Mouse (Mus musculus) midbrain, embryonic 14.5 days (tissue): ENCODE results near the gene Cep290. TPM values are rescaled to one million over a fixed set of nuclear protein-coding genes. Genes with fewer than 3 reads are reported as not detected.

Experiments
- ATAC-seq: fragments of 200-750 bp; cut with Nextera tagmentation; 2 replicates; pipeline ENCODE4 v1.8.0; 2017; ENCODE audit warnings: moderate number of reproducible peaks, moderate library complexity; ENCODE audit not compliant: low FRiP score, low TSS enrichment
- DNase-seq: peaks from one replicate; pipeline ENCODE4 v3.0.0-alpha.2; 2015
- H3K27ac ChIP-seq: fragments of 300-500 bp; sonication (generic); replicated peaks from 2 replicates; pipeline ENCODE4 v1.5.1; 2014; ENCODE audit warnings: mild to moderate bottlenecking, low read depth, low read length, moderate library complexity
- H3K27me3 ChIP-seq: fragments of 300-500 bp; sonication (generic); 2 replicates; pipeline ENCODE4 v1.6.1; 2014; ENCODE audit warnings: low read length, control low read depth, mixed read lengths; ENCODE audit not compliant: control insufficient read depth, insufficient read depth
- H3K36me3 ChIP-seq: fragments of 300-500 bp; sonication (generic); 2 replicates; pipeline ENCODE4 v1.6.1; 2014; ENCODE audit warnings: low read length, control low read depth; ENCODE audit not compliant: control insufficient read depth, insufficient read depth
- H3K4me1 ChIP-seq: fragments of 300-500 bp; sonication (generic); 2 replicates; pipeline ENCODE4 v1.6.1; 2014; ENCODE audit warnings: mild to moderate bottlenecking, antibody characterized with exemption, low read length, control low read depth; ENCODE audit not compliant: control insufficient read depth, insufficient read depth
- H3K4me2 ChIP-seq: fragments of 300-500 bp; sonication (generic); 2 replicates; pipeline ENCODE4 v1.6.1; 2014; ENCODE audit warnings: mild to moderate bottlenecking, low read length, moderate library complexity
- H3K4me3 ChIP-seq: fragments of 300-500 bp; sonication (generic); replicated peaks from 2 replicates; pipeline ENCODE4 v1.5.1; 2014; ENCODE audit warnings: low read depth, low read length
- H3K9ac ChIP-seq: fragments of 300-500 bp; sonication (generic); replicated peaks from 2 replicates; pipeline ENCODE4 v1.6.1; 2014; ENCODE audit warnings: mild to moderate bottlenecking, low read length, moderate library complexity
- H3K9me3 ChIP-seq: fragments of 300-500 bp; sonication (generic); 2 replicates; pipeline ENCODE4 v1.6.1; 2016; ENCODE audit warnings: low read length, control low read depth, mixed read lengths; ENCODE audit not compliant: control insufficient read depth
- WGBS: fragments of 180-500 bp; shearing (Covaris S2); extraction: QIAGEN DNeasy Blood & Tissue Kit; methylation state at CpG from one replicate; pipeline ENCODE4 v1.1.7; 2014; 5-methylcytosine and 5-hydroxymethylcytosine counted together
- polyA plus RNA-seq: library from polyadenylated mRNA; unstranded; fragments of >200 nt; fragmentation: Nextera tagmentation; extraction: Ambion mirVana; gene quantifications from 2 replicates; pipeline ENCODE4 v1.2.1, GENCODE M21; 2014

Gene Cep290
- polyA plus RNA-seq: 7.4 TPM in 2 replicates

DNA sequence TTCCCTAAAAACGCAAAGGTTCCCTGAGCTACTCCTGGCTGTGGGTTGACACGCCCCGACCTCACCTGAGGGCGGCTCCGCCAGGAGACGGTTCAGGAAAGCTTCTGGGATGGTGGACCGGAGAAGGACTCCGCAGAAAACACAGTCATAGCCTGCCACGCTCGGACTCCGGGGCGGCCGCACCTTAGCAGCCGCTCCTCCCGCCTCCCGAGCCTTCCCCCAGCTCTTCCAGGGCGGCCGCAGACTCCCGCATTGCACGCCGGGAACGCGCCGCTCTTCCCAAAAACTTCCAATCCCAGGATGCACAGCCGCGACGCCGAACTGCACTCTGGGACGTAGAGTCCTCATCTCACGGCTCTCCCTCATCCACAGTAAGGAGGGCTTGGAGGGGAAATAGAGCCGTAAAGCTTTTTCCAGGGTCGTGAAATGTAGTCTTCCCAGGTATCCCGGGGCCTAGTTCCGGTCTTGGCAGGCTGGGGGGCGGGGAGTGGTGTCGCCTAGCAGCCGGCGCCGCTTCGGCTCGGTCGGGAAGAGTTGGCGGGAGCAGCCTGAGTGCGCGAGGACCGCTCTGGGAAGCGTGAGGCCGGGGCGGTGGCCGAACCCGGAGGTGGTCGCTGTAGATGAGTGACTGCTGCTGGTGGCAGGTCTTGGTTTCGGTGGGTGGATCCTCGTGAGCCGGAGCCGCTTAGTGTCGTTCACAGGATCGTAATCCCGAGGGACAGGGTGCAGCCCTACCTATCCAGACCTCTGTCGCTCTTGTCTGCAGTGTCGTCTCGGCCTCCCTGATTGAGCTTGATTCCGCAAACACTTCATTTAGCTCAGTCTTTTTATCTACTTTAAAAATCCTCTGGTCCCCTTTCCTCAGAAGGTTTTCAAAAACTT is at the start of gene Cep290, which contains the start of gene Tmtc3:
Gene Cep290, plus strand, starts transcription at position 462 of the 882 bp plus-strand sequence.
Gene Tmtc3, minus strand, starts transcription at position 254 of the 882 bp plus-strand sequence.
- Histone ChIP-seq H3K36me3 (0 out of 2 replicates have a peak, but pooled peaks cover 8% of the 10 kb centered on the region), H3K9ac (peak within 1 kb of the TSS; percentile 79), H3K4me3 (peak within 1 kb of the TSS; percentile 76), H3K27ac (peak within 1 kb of the TSS; percentile 64), H3K4me1 (peaks cover 5% of the 10 kb centered on the region; the same call in 1 of the 2 replicates), H3K9me3 (no peaks in the 10 kb centered on the region), H3K27me3 (no peaks in the 10 kb centered on the region), H3K4me2 (peak within 1 kb of the TSS; percentile 80)
- DNase-seq (peak; percentile 98), ATAC-seq (peak; percentile 99)
- WGBS: under 1% methylated on average over 63 of the region's 63 CpGs

DNA sequence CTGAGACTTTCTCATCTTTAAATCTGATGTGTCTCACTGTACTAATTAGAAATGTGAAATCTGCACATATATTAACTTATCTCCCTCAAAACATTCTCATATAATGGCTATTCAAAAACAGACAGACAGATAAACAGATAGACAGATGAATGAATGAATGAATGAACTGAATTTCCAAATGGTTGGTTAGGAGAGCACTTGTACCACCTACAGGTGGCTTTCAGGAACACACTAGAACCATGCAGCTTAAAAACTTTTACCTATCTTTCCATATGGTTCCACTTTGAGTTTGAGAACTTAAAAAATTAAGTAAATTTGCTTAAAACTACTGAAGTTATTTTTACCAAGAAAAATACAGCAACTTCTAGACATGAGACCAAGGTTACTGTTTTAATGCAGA is 38.0 kb upstream of the Cep290 start:
- H3K9me3 ChIP-seq: no peaks in the 10 kb centered on the region
- H3K36me3 ChIP-seq: peaks cover 21% of the 10 kb centered on the region
- H3K4me3 ChIP-seq: no peak overlapping the region
- no peaks in the 10 kb centered on the region for H3K27me3 ChIP-seq
- no peak overlapping the region for H3K4me2 ChIP-seq
- DNase-seq (no peak), ATAC-seq (no peak)
- H3K4me1 ChIP-seq: no peaks in the 10 kb centered on the region
- H3K9ac ChIP-seq: no peak overlapping the region
- no peak overlapping the region for H3K27ac ChIP-seq

DNA sequence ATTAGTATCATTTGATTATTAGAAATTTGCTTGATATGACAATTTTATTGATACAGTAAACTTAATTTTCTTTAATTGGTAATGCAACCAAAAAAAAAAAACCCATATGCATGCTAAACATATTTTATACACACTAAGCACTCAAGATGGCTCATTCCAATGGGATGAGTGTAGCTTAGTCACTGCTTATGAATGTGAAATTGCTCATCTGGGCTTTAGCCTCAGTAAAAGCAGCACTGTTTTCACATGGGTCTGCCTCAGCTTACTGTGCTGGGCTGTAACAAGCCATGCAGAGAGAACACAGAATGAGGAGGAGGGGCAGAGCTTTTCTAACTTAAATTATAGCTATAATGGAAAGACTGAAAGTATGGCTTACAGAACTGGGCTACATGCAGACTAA is 26.8 kb upstream of the Cep290 start:
- no peaks in the 10 kb centered on the region for H3K4me1 ChIP-seq
- no peak overlapping the region for H3K4me2 ChIP-seq
- DNase-seq: no peak
- H3K27me3 ChIP-seq: no peaks in the 10 kb centered on the region
- H3K9me3 ChIP-seq: no peaks in the 10 kb centered on the region
- H3K9ac ChIP-seq: no peak overlapping the region
- no peak overlapping the region for H3K4me3 ChIP-seq
- ATAC-seq: no peak
- no peak overlapping the region for H3K27ac ChIP-seq
- peaks cover 30% of the 10 kb centered on the region for H3K36me3 ChIP-seq

DNA sequence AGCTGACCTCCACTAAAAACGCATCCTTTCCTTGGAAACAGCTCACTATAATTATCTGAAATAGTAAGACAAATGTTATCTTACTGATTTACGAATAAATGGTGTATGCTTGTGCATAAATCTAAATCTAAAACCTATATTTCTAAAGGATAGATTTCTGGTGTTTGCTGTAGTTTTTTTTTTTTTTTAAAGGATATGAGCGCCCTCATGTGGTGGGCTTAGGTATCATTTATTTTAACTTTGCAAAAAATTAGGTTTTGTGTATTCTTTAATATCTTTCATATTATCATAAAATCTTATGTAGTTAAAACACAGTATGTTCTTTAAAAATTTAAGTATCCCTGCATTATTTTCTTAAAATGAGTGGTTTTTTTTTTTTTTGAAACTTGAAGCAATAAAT is 12.3 kb upstream of the Cep290 start:
- no peak overlapping the region for H3K4me2 ChIP-seq
- WGBS: 58% methylated on average over 3 of the region's 3 CpGs
- H3K9me3 ChIP-seq: no peaks in the 10 kb centered on the region
- no peaks in the 10 kb centered on the region for H3K27me3 ChIP-seq
- DNase-seq (peak; percentile 47), ATAC-seq (no peak)
- no peak overlapping the region for H3K27ac ChIP-seq
- H3K4me1 ChIP-seq: no peaks in the 10 kb centered on the region
- H3K36me3 ChIP-seq: peaks cover 36% of the 10 kb centered on the region
- no peak overlapping the region for H3K4me3 ChIP-seq
- no peak overlapping the region for H3K9ac ChIP-seq

GRCm38 (mm10) chr10:100479538-100479937 is 7.8 kb upstream of the Cep290 start:
- H3K9ac ChIP-seq: no peak overlapping the region
- H3K36me3 ChIP-seq: peaks cover 18% of the 10 kb centered on the region
- ATAC-seq (no peak), DNase-seq (no peak)
- no peaks in the 10 kb centered on the region for H3K9me3 ChIP-seq
- H3K4me3 ChIP-seq: no peak overlapping the region
- H3K4me1 ChIP-seq: no peaks in the 10 kb centered on the region
- H3K27ac ChIP-seq: no peak overlapping the region
- no peaks in the 10 kb centered on the region for H3K27me3 ChIP-seq
- 89% methylated on average over 3 of the region's 3 CpGs for WGBS
- no peak overlapping the region for H3K4me2 ChIP-seq

- H3K4me3 ChIP-seq: peak overlapping the region; percentile 76
- H3K36me3 ChIP-seq: 0 out of 2 replicates have a peak, but pooled peaks cover 4% of the 10 kb centered on the region
- 0% methylated on average over 13 of the region's 13 CpGs for WGBS
- no peak; the same call in none of the 2 replicates for ATAC-seq
- H3K27me3 ChIP-seq: no peaks in the 10 kb centered on the region
- H3K9me3 ChIP-seq: no peaks in the 10 kb centered on the region
- peak overlapping the region; percentile 80 for H3K4me2 ChIP-seq
- peak overlapping the region; percentile 79 for H3K9ac ChIP-seq
- H3K4me1 ChIP-seq: peaks cover 5% of the 10 kb centered on the region; the same call in 1 of the 2 replicates
- H3K27ac ChIP-seq: peak overlapping the region; percentile 64
- DNase-seq: peak; percentile 55
These were observed 659 bp upstream of the Cep290 start for GRCm38 (mm10) chr10:100486701-100487096.

- ATAC-seq (no peak), DNase-seq (no peak)
- no peak overlapping the region for H3K4me3 ChIP-seq
- peaks cover 28% of the 10 kb centered on the region for H3K36me3 ChIP-seq
- H3K4me1 ChIP-seq: peaks cover 5% of the 10 kb centered on the region; the same call in 1 of the 2 replicates
- 92% methylated on average over 7 of the region's 7 CpGs for WGBS
- no peaks in the 10 kb centered on the region for H3K27me3 ChIP-seq
- no peak overlapping the region for H3K27ac ChIP-seq
- no peak overlapping the region for H3K9ac ChIP-seq
- H3K4me2 ChIP-seq: no peak overlapping the region
- H3K9me3 ChIP-seq: no peaks in the 10 kb centered on the region
These were observed 4.6 kb downstream of the Cep290 start for GRCm38 (mm10) chr10:100491916-100492315.

DNA sequence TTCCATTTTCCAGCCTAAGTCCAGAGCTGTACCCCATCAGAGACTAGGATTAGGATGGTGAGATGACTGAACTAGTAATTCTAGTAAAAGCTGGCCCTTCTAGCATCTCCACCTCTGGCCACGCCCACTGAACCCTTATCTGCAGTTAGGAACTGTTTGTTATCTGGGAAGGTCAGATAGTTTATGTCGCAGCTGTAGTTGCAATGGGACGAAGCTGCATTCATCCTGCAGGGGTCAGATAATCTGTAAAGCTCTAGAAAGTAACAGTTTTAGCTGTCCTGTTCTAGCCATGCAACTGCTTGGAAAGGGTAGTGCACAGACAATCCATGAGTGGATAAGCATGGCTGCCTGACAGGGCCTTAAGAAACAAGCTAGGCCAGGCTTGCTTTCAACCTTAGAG is 11.0 kb downstream of the Cep290 start:
- ATAC-seq: no peak
- Histone ChIP-seq H3K36me3 (peaks cover 41% of the 10 kb centered on the region), H3K9ac (no peak overlapping the region), H3K4me3 (no peak overlapping the region), H3K4me1 (no peaks in the 10 kb centered on the region), H3K4me2 (no peak overlapping the region), H3K27ac (no peak overlapping the region), H3K9me3 (no peaks in the 10 kb centered on the region), H3K27me3 (no peaks in the 10 kb centered on the region)
- 88% methylated on average over 3 of the region's 3 CpGs for WGBS
- DNase-seq: no peak

DNA sequence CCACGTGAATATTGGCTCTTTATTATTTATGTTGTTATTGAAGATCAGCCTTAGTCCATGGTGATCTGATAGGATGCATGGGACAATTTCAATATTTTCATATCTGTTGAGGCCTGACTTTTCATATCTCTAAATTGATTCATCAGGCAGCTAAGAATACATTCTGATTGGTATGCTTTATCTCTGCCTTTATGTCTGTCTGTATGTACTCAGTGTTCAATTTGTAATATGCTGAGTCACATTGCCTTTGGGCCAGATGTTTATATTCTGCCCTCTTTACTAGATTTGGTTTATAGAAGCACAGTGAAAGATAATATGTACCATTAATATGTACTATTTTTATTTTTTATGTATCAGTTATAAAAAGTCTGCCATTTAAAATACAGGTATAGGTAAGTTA is 20.8 kb downstream of the Cep290 start:
- ATAC-seq (no peak), DNase-seq (no peak)
- Histone ChIP-seq H3K27me3 (no peaks in the 10 kb centered on the region), H3K4me1 (no peaks in the 10 kb centered on the region), H3K9me3 (no peaks in the 10 kb centered on the region), H3K36me3 (peaks cover 24% of the 10 kb centered on the region), H3K9ac (no peak overlapping the region), H3K4me3 (no peak overlapping the region), H3K4me2 (no peak overlapping the region), H3K27ac (no peak overlapping the region)
- WGBS: 80% methylated on average over 1 of the region's 1 CpGs
